Mouse (Mus musculus): Measurements from ENCODE around the gene Tmem43. TPM values are rescaled to one million over a fixed set of nuclear protein-coding genes. Genes with fewer than 3 reads are reported as not detected.

Tmem43 gene
- 72.7 and 79.5 TPM in 2 replicates for total RNA-seq (2014; rRNA removed)
- polyA plus RNA-seq (2015; fragmentation: Nextera tagmentation; extraction: Ambion mirVana), result 47.8 and 49.1 TPM in 2 replicates

DNA sequence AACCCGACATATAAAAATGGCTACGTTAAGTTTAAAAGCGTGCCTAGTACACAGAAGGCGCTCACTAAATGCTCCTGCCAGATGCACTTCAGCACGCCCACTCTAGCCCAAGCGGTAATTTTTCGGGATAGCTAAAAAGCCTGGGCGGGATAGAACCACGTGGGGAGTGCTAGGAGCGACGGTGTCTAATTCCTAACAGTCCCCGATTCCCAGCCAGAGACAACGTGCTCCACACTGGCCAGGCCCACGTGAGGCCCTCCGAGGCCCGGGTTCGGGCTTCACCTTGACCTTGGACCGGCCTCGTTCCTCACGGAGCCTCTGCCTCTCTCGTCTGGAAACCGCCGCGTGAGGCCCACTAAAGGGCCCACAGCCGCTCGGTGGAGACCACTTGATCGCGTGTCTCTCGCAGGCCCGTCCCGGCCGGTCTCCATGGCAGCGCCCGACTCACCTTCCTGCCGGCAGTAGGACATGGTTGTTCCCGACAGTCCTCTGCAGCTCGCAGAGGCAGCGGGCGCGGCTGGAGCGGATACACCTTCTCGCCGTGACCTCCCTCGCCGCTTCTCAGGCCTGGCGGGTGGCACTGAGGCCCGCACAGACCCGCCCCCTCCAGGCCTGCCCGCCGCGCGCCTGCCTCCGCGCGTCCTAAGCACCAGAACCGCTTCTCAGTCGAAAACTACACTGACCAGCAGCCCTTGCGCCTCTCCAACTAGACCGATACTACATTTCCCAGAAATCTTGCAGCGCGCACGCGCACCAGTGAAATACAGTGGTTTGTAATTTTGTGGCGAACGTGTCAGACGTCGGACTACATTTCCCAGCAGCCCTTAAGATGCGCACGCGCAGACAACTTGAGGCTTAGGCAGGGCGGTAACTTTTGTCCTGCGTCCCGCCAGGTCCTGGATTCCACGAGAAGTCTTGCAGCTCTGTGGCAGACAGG, at the start of gene Tmem43, which contains the start of gene Chchd4:
Tmem43 (plus strand) TSS at position 836 of the 937 bp plus-strand sequence.
Chchd4 (minus strand) TSS at position 679 of the 937 bp plus-strand sequence.
- no peaks in the 10 kb centered on the region for H3K27me3 ChIP-seq (ENCODE audit: insufficient read depth, low read length)
- ATAC-seq, result peak; percentile 96
- H3K36me3 ChIP-seq (ENCODE audit: insufficient read depth, low read length), result peaks cover 17% of the 10 kb centered on the region; the same call in 1 of the 2 replicates
- peak within 1 kb of the TSS; percentile 82 for H3K27ac ChIP-seq
- TF ChIP-seq CTCF (IDR thresholded peaks at IDR 0.05; ENCODE audit: low read depth), result no peak
- peak within 1 kb of the TSS; percentile 87 for H3K4me3 ChIP-seq (ENCODE audit: low read length)
- peak within 1 kb of the TSS; percentile 70 for H3K9ac ChIP-seq (replicated peaks; ENCODE audit: low read length)
- peak within 1 kb of the TSS; percentile 80 for H3K4me2 ChIP-seq (ENCODE audit: low read depth, low read length)
- DNase-seq (ENCODE audit: low spot score), result peak; percentile 99
- no peaks in the 10 kb centered on the region for H3K9me3 ChIP-seq (ENCODE audit: low read length)
- H3K4me1 ChIP-seq (ENCODE audit: insufficient read depth, low read length), result peaks cover 14% of the 10 kb centered on the region
- WGBS, result under 1% methylated on average over 74 of the region's 74 CpGs

DNA sequence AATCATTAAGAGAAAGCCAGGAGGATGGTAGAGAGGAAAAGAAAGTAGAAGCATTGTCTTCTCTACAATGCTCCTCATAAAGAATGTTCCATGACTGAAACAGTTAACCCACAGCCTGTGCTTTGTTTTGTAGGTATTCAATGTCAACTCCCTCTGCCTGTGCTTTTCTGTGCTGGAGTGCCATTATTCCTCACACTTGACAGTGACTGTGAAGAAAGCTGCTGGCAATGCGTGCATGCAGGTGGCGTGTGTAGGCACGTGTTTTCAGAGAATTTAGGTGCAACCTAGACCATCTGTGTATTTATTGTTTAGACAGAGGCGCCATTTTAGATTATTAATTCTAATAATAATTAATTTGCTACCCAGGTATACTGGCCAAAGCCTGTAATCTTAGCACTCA, 49.4 kb upstream of the Tmem43 start:
- Histone ChIP-seq H3K36me3 (ENCODE audit: insufficient read depth, low read length) (no peaks in the 10 kb centered on the region), H3K4me3 (ENCODE audit: low read length) (no peak overlapping the region), H3K9ac (replicated peaks; ENCODE audit: low read length) (no peak overlapping the region), H3K9me3 (ENCODE audit: low read length) (no peaks in the 10 kb centered on the region), H3K27me3 (ENCODE audit: insufficient read depth, low read length) (no peaks in the 10 kb centered on the region), H3K4me1 (ENCODE audit: insufficient read depth, low read length) (no peaks in the 10 kb centered on the region), H3K27ac (no peak overlapping the region), H3K4me2 (ENCODE audit: low read depth, low read length) (no peak overlapping the region)
- 41% methylated on average over 4 of the region's 4 CpGs for WGBS
- no peak for TF ChIP-seq CTCF (IDR thresholded peaks at IDR 0.05; ENCODE audit: low read depth)
- ATAC-seq, result no peak
- DNase-seq (ENCODE audit: low spot score), result no peak

DNA sequence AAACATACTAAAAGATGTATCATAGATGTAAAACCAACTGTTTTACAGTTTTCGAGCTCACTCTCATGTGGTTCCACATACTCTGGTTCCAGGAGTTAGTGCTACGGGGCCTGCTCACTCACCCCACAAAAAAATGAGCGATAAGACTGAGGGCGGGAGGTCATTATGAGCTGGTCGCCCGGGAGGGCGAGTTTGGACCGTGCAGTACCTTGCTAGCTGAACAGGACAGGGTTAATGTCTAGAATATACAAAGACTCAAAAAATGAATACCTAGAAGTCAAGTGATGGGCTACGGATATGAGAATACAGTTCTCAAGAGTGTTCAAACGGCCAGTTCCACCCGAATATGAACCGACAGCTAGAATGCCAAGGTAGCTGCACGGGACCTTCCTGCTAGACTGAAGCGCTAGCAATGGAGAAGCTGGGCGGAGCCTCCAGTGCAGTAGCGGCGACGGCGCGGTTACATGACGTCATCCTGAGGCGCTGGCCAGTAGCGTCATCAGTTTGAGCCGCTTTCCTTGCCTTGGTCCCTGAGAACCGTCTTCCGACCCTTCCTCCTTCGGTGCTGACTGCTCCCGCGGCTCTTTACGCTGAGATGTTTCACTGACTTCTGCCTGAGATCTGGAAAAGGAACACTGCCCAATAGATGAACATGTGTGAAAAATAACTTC, 32.9 kb upstream of the Tmem43 start:
- Histone ChIP-seq H3K36me3 (ENCODE audit: insufficient read depth, low read length) (no peaks in the 10 kb centered on the region), H3K27ac (peak overlapping the region; percentile 88), H3K4me1 (ENCODE audit: insufficient read depth, low read length) (peaks cover 4% of the 10 kb centered on the region; the same call in 1 of the 2 replicates), H3K4me2 (ENCODE audit: low read depth, low read length) (peak overlapping the region; percentile 97), H3K9me3 (ENCODE audit: low read length) (no peaks in the 10 kb centered on the region), H3K4me3 (ENCODE audit: low read length) (peak overlapping the region; percentile 57), H3K27me3 (ENCODE audit: insufficient read depth, low read length) (no peaks in the 10 kb centered on the region), H3K9ac (replicated peaks; ENCODE audit: low read length) (peak overlapping the region; percentile 74)
- DNase-seq (ENCODE audit: low spot score) (peak; percentile 98), ATAC-seq (peak; percentile 98)
- no peak for TF ChIP-seq CTCF (IDR thresholded peaks at IDR 0.05; ENCODE audit: low read depth)
- 2% methylated on average over 30 of the region's 30 CpGs for WGBS

DNA sequence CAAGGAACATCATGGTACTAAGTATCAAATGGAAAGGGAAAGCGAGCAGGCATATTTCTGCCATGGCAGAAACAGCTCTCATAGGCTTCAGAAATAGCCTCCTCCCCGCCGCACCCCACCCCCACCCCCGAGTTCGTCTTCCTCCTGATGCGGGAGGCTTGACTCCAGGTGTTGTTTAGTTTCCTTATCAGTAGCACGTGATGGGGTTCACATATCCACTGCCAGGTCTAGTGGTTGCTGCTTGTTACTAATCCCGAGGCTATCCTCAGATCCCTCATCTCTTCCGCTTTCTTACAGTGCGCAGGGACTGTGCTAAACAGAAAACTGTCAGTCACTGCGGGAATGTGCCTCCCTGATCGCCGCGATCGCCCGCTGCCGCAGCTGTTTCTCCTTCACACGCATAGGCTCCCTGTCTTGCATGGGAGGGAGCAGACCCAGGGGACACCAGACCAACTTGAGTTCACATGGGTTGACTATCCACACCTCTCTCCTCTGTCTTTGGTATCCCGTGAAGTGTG, 32.3 kb upstream of the Tmem43 start:
- Histone ChIP-seq H3K9me3 (ENCODE audit: low read length) (no peaks in the 10 kb centered on the region), H3K27me3 (ENCODE audit: insufficient read depth, low read length) (no peaks in the 10 kb centered on the region), H3K4me2 (ENCODE audit: low read depth, low read length) (peak overlapping the region; percentile 97), H3K27ac (peak overlapping the region; percentile 88), H3K4me1 (ENCODE audit: insufficient read depth, low read length) (peaks cover 4% of the 10 kb centered on the region; the same call in 1 of the 2 replicates), H3K36me3 (ENCODE audit: insufficient read depth, low read length) (no peaks in the 10 kb centered on the region), H3K4me3 (ENCODE audit: low read length) (peak overlapping the region; percentile 57), H3K9ac (replicated peaks; ENCODE audit: low read length) (peak overlapping the region; percentile 74)
- 3% methylated on average over 19 of the region's 19 CpGs for WGBS
- ATAC-seq (peak; percentile 76), DNase-seq (ENCODE audit: low spot score) (peak; percentile 15)
- no peak for TF ChIP-seq CTCF (IDR thresholded peaks at IDR 0.05; ENCODE audit: low read depth)

DNA sequence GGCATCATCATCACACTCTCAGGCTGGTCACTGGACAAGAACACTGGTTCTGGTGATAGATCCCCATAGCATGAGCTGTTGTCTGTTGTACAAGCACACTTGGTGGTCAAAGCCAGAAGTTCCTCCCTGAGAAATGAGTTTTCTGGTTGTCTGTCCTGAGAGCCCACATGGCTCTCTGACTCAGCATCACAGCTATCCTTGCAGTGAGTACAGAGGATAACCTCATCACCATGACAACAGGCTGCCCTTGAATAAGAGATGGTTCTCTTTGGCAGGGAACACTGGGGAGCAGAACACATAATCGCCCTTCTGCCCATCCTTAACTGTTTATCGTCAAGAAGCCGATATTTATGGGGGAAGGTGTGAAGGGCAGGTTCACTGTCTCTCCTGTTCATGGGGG, 28.2 kb upstream of the Tmem43 start:
- H3K4me2 ChIP-seq (ENCODE audit: low read depth, low read length), result no peak overlapping the region
- no peak for TF ChIP-seq CTCF (IDR thresholded peaks at IDR 0.05; ENCODE audit: low read depth)
- WGBS, result 72% methylated on average over 3 of the region's 3 CpGs
- DNase-seq (ENCODE audit: low spot score) (no peak), ATAC-seq (no peak)
- peaks cover 4% of the 10 kb centered on the region; the same call in 1 of the 2 replicates for H3K4me1 ChIP-seq (ENCODE audit: insufficient read depth, low read length)
- H3K36me3 ChIP-seq (ENCODE audit: insufficient read depth, low read length), result no peaks in the 10 kb centered on the region
- H3K9ac ChIP-seq (replicated peaks; ENCODE audit: low read length), result no peak overlapping the region
- no peaks in the 10 kb centered on the region for H3K9me3 ChIP-seq (ENCODE audit: low read length)
- no peak overlapping the region for H3K4me3 ChIP-seq (ENCODE audit: low read length)
- no peaks in the 10 kb centered on the region for H3K27me3 ChIP-seq (ENCODE audit: insufficient read depth, low read length)
- no peak overlapping the region for H3K27ac ChIP-seq

DNA sequence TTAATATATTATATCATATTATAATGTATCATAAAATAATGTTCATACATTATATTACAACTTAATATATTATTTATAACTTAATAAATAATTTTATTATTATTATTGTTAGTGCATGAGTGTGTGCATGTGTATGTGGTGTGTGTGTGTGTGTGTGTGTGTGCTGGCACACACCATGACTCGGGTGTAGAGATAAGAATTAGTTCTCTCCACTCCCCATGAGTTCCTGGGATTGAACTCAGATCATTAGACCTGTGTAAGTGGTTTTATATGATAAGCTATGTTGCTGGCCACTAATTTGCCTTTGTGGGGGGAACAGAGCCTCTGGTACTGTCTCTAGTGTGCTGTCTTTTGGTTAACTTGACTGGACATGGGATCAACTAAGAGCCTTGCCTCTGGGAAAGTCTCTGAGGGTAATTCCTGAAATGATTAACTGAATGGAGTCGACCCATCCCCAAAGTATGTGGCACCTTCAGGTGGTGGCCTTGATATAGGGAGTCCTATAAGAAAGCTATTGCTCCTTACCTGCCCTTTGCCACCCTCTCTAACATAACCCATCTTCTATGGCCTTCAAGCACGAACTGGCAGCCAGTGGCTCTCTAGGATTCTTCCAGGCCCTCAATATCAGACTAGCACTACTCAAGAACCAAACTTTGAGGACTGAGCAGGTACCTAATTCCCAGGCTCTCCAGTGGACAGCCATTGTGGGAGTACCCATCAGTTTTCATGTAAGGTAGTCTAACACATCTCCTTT, 23.9 kb upstream of the Tmem43 start:
- Histone ChIP-seq H3K4me2 (ENCODE audit: low read depth, low read length) (no peak overlapping the region), H3K9ac (replicated peaks; ENCODE audit: low read length) (no peak overlapping the region), H3K4me3 (ENCODE audit: low read length) (no peak overlapping the region), H3K36me3 (ENCODE audit: insufficient read depth, low read length) (no peaks in the 10 kb centered on the region), H3K4me1 (ENCODE audit: insufficient read depth, low read length) (no peaks in the 10 kb centered on the region), H3K9me3 (ENCODE audit: low read length) (no peaks in the 10 kb centered on the region), H3K27ac (no peak overlapping the region), H3K27me3 (ENCODE audit: insufficient read depth, low read length) (no peaks in the 10 kb centered on the region)
- 59% methylated on average over 3 of the region's 3 CpGs for WGBS
- ATAC-seq (no peak), DNase-seq (ENCODE audit: low spot score) (no peak)
- no peak for TF ChIP-seq CTCF (IDR thresholded peaks at IDR 0.05; ENCODE audit: low read depth)

Measured in hindbrain, postnatal 0 days (tissue).